Mouse (Mus musculus): ENCODE measurements around the gene Asb17. TPM values are rescaled to one million over a fixed set of nuclear protein-coding genes. Genes with fewer than 3 reads are reported as not detected.

Gene Asb17
- polyA plus RNA-seq, 1 experiment, result not detected

GRCm38 (mm10) chr3:153831014-153831872 is 12.8 kb upstream of the Asb17 start:
- peak; percentile 22; the same call in 1 of the 2 replicates for TF ChIP-seq CTCF (IDR thresholded peaks at IDR 0.05; ENCODE audit: insufficient read depth, low read length)
- no peak for TF ChIP-seq POLR2A (IDR thresholded peaks at IDR 0.05; ENCODE audit: borderline replicate concordance, extremely low read depth, low read depth, low read length)
- DNase-seq, result no peak
- WGBS, result 71% methylated on average over 11 of the region's 11 CpGs

GRCm38 (mm10) chr3:153831873-153832653 is 11.9 kb upstream of the Asb17 start:
- no peak for DNase-seq
- Histone ChIP-seq H3K4me3 (replicated peaks; ENCODE audit: extremely low read depth, low read depth, low read length) (no peak overlapping the region), H3K4me1 (ENCODE audit: control insufficient read depth, insufficient read depth, low read length) (no peaks in the 10 kb centered on the region)
- TF ChIP-seq CTCF (IDR thresholded peaks at IDR 0.05; ENCODE audit: insufficient read depth, low read length) (no peak), POLR2A (IDR thresholded peaks at IDR 0.05; ENCODE audit: borderline replicate concordance, extremely low read depth, low read depth, low read length) (no peak)
- WGBS, result 78% methylated on average over 4 of the region's 4 CpGs

More at GRCm38 (mm10) chr3:153831014-153831872, 12.8 kb upstream of the Asb17 start:
- Histone ChIP-seq H3K4me1 (ENCODE audit: control insufficient read depth, insufficient read depth, low read length) (no peaks in the 10 kb centered on the region), H3K4me3 (replicated peaks; ENCODE audit: extremely low read depth, low read depth, low read length) (no peak overlapping the region)

GRCm38 (mm10) chr3:153832654-153832945 is 11.4 kb upstream of the Asb17 start:
- H3K4me1 ChIP-seq (ENCODE audit: control insufficient read depth, insufficient read depth, low read length), result no peaks in the 10 kb centered on the region
- TF ChIP-seq CTCF (IDR thresholded peaks at IDR 0.05; ENCODE audit: insufficient read depth, low read length) (no peak), POLR2A (IDR thresholded peaks at IDR 0.05; ENCODE audit: borderline replicate concordance, extremely low read depth, low read depth, low read length) (no peak)
- no peak for DNase-seq
- 84% methylated on average over 6 of the region's 6 CpGs for WGBS
- no peak overlapping the region for H3K4me3 ChIP-seq (replicated peaks; ENCODE audit: extremely low read depth, low read depth, low read length)

GRCm38 (mm10) chr3:153834071-153834470 is 9.9 kb upstream of the Asb17 start:
- WGBS, result 87% methylated on average over 4 of the region's 4 CpGs
- no peak overlapping the region for H3K4me3 ChIP-seq (replicated peaks; ENCODE audit: extremely low read depth, low read depth, low read length)
- H3K4me1 ChIP-seq (ENCODE audit: control insufficient read depth, insufficient read depth, low read length), result no peaks in the 10 kb centered on the region
- no peak for TF ChIP-seq CTCF (IDR thresholded peaks at IDR 0.05; ENCODE audit: insufficient read depth, low read length)
- TF ChIP-seq POLR2A (IDR thresholded peaks at IDR 0.05; ENCODE audit: borderline replicate concordance, extremely low read depth, low read depth, low read length), result no peak
- DNase-seq, result no peak

- TF ChIP-seq CTCF (IDR thresholded peaks at IDR 0.05; ENCODE audit: insufficient read depth, low read length) (peak; percentile 84), POLR2A (IDR thresholded peaks at IDR 0.05; ENCODE audit: borderline replicate concordance, extremely low read depth, low read depth, low read length) (no peak)
- peak; percentile 47 for DNase-seq
- H3K4me1 ChIP-seq (ENCODE audit: control insufficient read depth, insufficient read depth, low read length), result no peaks in the 10 kb centered on the region
- 61% methylated on average over 7 of the region's 7 CpGs for WGBS
- no peak overlapping the region for H3K4me3 ChIP-seq (replicated peaks; ENCODE audit: extremely low read depth, low read depth, low read length)
These were observed 8.4 kb upstream of the Asb17 start for GRCm38 (mm10) chr3:153835455-153836086.

- 81% methylated on average over 3 of the region's 3 CpGs for WGBS
- no peak for DNase-seq
- Histone ChIP-seq H3K4me1 (ENCODE audit: control insufficient read depth, insufficient read depth, low read length) (no peaks in the 10 kb centered on the region), H3K4me3 (replicated peaks; ENCODE audit: extremely low read depth, low read depth, low read length) (no peak overlapping the region)
- TF ChIP-seq POLR2A (IDR thresholded peaks at IDR 0.05; ENCODE audit: borderline replicate concordance, extremely low read depth, low read depth, low read length) (no peak), CTCF (IDR thresholded peaks at IDR 0.05; ENCODE audit: insufficient read depth, low read length) (no peak)
These were observed 7.7 kb upstream of the Asb17 start for GRCm38 (mm10) chr3:153836316-153836715.

GRCm38 (mm10) chr3:153837593-153837992 is 6.4 kb upstream of the Asb17 start:
- Histone ChIP-seq H3K4me3 (replicated peaks; ENCODE audit: extremely low read depth, low read depth, low read length) (no peak overlapping the region), H3K4me1 (ENCODE audit: control insufficient read depth, insufficient read depth, low read length) (no peaks in the 10 kb centered on the region)
- DNase-seq, result no peak
- no peak for TF ChIP-seq CTCF (IDR thresholded peaks at IDR 0.05; ENCODE audit: insufficient read depth, low read length)
- TF ChIP-seq POLR2A (IDR thresholded peaks at IDR 0.05; ENCODE audit: borderline replicate concordance, extremely low read depth, low read depth, low read length), result no peak
- WGBS, result 50% methylated on average over 4 of the region's 4 CpGs

GRCm38 (mm10) chr3:153844757-153845156 is 748 bp downstream of the Asb17 start:
- Histone ChIP-seq H3K4me1 (ENCODE audit: control insufficient read depth, insufficient read depth, low read length) (no peaks in the 10 kb centered on the region), H3K4me3 (replicated peaks; ENCODE audit: extremely low read depth, low read depth, low read length) (no peak overlapping the region)
- DNase-seq, result no peak
- WGBS, result 82% methylated on average over 9 of the region's 9 CpGs
- TF ChIP-seq CTCF (IDR thresholded peaks at IDR 0.05; ENCODE audit: insufficient read depth, low read length) (no peak), POLR2A (IDR thresholded peaks at IDR 0.05; ENCODE audit: borderline replicate concordance, extremely low read depth, low read depth, low read length) (no peak)

GRCm38 (mm10) chr3:153845500-153845899 is 1.5 kb downstream of the Asb17 start:
- no peak overlapping the region for H3K4me3 ChIP-seq (replicated peaks; ENCODE audit: extremely low read depth, low read depth, low read length)
- WGBS, result 73% methylated on average over 2 of the region's 2 CpGs
- no peaks in the 10 kb centered on the region for H3K4me1 ChIP-seq (ENCODE audit: control insufficient read depth, insufficient read depth, low read length)
- DNase-seq, result no peak
- TF ChIP-seq CTCF (IDR thresholded peaks at IDR 0.05; ENCODE audit: insufficient read depth, low read length) (no peak), POLR2A (IDR thresholded peaks at IDR 0.05; ENCODE audit: borderline replicate concordance, extremely low read depth, low read depth, low read length) (no peak)

Measured in lung, adult 2 months (tissue).